Mouse (Mus musculus): Measurements from ENCODE around the gene Fgf8.

Gene Fgf8

GRCm38 (mm10) chr19:45748206-45748605 is 5.5 kb upstream of the Fgf8 start:
- DNase-seq: no peak

DNA sequence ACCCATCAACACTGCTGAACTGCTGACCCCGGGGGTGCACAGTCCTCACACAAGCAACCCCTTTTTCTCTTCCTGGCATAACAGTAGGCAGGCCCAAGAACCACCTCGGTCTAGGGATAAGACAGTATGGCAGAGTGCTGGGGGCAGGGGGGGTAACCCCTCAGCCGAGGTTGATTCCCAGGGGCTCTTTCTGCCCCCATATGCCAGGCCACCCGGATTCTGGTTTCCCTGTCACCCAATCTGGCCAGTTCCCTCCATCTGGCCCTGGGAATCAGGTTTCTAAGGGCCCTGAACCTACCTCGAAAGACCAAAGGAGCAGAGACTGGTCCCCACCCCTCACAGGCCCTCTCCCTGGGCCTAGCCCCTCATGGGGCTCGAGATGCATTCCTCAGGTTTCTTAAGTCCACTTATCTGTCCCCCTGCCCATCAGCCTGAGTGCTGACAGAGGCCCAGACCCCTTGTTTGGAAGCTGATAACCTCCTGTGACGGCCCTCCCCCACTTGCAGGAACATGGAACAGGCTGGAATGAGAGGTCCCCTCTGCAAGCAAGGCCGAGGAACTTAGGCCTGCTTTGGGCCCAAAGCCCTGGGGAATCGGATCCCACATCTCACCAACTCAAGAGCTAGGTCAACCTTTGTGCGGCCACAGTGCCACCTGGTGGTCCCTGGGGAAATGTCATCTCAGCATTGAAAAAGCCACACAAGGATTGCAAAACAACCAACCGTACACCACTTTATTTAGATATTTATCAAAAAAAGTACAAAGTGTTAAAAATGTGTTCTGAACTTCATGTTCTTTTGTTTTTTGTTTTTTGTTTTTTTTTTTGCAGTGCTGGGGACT is 4.5 kb upstream of the Fgf8 start:
- DNase-seq: peak; percentile 69

GRCm38 (mm10) chr19:45746153-45747020 is 3.7 kb upstream of the Fgf8 start:
- peak; percentile 56 for DNase-seq

DNA sequence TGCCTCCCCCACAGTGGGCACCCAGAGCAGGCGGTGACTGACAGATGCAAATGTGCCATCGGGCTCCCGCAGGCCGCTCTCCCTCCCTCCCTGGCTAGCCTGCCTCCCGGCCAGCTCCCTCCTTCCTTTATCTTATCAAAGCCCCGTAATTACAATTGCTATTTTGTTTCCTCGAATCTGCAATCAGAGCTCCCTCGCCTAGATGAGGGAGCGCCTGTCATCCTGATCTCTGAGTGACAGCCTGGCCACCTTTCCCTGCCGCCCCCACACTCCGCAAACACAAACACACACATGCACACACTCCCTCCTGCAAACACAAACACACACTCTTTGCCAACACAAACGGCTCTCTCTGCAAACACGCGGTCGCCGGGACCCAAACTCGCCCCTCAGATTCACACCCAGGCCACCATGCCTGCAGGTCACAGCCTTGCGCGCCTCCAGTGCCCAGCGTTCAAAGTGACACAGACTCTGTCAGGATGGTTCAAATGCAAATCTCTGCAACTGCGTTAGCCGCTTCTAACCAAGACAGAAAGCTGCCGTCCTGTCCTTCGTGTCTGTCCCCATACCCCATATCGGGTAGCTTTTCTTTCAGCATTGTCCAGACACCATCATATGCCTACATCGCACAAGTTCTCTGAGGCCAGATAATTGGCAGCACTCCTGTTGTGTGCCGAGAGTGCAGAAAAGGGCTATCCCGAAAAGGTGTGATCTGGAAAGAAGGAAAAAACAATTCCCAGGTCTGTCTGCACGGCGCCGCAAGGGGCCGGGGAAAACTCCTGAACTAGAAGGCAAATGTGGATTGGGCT is 2.8 kb upstream of the Fgf8 start:
- DNase-seq: no peak

DNA sequence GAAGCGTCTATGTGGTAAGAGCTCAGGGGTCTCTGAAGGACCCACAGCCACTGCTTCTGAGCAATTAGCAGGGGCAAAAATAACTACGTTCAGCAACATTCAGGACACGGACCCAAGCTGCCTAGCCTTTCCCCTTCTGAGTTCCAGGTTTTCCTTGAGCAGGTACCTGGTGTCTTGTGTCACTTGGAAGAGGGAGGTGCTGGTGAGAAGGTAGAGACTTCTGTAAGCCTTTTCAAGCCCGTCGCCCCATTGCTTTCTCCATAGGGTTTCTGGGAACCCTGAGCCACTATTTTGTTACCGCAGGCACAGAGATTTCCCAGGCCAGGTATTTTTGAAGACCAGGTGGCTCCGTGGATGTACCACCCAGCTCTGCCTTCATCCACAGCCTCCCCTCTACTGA is 904 bp upstream of the Fgf8 start:
- no peak for DNase-seq

GRCm38 (mm10) chr19:45742984-45743575 is 365 bp upstream of the Fgf8 start:
- no peak for DNase-seq

DNA sequence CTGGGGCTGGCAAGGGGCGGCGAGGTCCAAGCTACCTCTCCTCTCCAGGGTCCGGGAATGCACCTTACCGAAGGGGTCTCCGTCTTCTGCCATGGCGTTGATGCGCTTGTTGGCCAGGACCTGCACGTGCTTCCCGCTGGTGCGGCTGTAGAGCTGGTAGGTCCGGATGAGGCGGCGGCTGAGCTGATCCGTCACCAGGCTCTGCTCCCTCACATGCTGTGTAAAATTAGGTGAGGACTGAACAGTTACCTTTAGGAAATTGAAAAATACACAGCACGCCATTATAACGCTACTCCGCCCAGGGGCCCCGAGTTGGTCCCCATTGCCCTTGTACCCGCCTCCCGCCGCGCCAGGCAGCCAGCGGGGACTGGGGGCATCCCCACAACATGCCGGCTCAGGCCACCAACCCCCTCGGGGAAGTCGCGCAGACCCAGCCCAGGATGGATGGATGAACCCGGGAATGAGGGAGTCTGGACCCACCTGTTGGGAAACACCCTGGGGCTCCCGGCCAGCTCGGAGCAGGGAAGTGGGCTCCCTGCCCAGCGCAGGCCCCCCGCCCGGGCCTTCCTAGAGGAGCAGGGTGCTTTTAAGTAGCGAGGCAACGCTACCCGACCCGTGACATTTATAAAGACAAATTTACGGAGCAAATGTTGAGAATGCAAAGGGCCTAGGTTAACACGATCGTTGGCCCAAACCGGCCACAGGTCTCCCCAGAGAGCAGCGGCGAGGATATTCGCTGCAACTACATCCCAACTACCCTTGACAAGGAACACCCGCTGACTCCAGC is 1.1 kb downstream of the Fgf8 start:
- no peak for DNase-seq

DNA sequence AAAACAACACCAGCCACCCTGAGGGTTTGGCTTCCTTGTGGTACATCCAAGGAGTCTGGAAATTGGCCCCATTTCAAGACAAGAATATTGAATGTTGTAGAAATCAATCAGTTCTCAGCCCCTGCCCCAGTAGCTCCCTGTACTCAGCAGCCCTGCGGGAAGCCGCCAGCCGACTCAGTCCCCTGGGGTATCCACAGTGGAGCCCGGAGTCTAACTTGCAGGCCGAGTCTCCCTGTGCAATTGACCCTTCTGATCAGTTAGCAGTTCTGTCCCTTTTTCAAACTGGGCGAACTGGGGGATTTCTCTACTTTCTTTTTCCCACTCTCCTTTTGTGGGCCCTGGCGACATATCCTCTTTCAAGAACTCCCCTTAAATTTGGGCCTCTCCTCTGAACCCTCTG is 1.9 kb downstream of the Fgf8 start:
- DNase-seq: no peak

- no peak for DNase-seq
These were observed 2.5 kb downstream of the Fgf8 start for GRCm38 (mm10) chr19:45740233-45740632.

GRCm38 (mm10) chr19:45738521-45738920 is 4.2 kb downstream of the Fgf8 start:
- no peak for DNase-seq

DNA sequence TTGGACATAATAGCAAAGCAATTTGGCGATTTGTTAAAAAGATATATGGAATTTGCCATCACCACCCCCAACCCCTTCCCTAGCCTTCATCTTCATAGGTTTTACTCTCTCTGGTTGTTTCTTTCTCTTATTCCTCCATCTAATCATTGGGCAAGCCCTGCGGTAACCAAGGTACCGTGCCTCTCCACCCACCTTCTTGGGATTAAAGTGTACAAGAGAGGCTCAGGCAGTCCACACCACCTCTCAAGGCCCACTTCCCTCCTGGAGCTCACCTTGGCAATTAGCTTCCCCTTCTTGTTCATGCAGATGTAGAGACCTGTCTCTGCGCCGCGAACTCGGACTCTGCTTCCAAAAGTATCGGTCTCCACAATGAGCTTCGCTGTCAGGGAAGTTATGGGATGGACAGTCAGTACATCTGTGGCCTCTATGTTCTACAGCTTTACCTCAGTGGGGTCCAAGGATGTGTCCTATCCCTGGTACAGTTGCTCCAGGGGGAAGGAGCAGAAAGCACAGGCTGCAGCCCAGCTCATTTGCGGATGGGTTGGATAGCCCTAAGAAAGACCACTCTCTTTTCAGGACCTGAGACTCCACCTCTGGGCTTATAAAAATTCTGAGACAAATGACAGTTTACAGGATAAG is 4.8 kb downstream of the Fgf8 start:
- DNase-seq: no peak

- no peak for DNase-seq
These were observed 5.4 kb downstream of the Fgf8 start for GRCm38 (mm10) chr19:45737208-45737845.

DNA sequence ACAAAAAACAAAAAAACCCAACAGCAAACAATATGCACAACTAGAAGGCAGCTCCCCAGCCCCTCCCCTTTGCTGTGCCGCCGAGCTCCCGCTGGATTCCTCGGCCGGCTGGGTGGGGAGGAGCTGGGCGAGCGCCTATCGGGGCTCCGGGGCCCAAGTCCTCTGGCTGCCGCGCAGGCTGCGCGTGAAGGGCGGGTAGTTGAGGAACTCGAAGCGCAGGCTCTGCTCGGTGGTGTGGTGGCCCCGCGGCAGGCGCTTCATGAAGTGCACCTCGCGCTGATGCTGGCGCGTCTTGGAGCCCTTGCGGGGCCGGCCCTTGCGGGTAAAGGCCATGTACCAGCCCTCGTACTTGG is 5.9 kb downstream of the Fgf8 start:
- peak; percentile 52 for DNase-seq

DNA sequence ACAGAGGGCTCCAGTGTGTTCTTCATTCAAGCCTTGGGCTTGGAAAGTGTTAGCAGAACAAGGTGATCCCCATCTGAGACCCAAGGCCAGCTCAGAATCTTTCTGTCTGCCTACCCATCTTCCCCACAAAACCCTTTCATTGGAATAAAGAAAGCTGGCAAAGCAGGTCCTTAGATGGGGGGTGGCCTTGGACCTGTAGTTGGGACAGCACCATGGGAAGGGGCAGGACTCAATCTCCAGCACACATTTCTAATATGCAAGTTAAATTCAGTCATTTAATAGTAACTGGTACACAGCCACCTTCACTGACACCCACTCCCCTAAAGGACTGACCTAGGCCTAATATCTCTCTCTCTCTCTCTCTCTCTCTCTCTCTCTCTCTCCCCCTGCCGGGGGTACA is 6.5 kb downstream of the Fgf8 start:
- no peak for DNase-seq

DNA sequence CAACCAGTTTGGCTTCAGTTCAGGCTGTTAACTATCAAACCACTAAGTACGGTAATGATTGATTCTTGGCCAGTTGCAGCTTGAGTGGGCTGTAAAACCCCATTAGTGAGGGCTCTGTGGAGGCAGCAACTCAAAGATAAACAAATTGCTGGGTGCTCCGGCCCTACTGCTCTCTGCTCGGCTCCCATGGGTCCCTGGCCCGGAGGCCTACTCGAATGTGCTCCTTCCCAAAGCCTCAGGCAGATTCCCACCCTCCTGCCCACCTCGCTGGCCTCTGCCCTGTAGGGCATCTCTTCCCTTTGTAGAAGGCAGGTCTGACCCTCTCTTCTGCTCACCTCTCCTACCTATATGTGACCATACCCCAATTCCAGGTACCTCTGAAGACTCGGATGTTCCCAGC is 8.0 kb downstream of the Fgf8 start:
- DNase-seq: no peak

- DNase-seq: no peak
These were observed 8.5 kb downstream of the Fgf8 start for GRCm38 (mm10) chr19:45734191-45734590.

DNA sequence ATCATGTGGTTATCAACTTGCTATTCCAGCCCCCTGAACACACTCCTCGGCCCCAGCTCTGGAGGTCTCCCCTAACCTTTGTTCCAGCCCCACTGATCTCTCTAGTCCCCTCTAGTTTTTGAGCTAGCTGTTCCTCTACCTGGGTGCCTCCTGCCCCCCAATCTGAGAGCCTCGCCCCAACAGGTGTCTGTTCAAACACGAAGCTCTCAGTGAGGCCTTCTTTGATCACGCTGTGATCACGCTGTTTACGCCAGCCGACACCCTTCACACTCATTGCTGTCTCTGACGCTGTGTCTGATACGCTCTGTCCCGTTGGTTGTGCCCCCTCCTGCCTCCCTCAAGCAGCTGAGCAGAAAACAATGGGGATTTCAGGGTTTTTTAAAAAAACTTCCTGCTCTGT is 9.2 kb downstream of the Fgf8 start:
- no peak for DNase-seq

GRCm38 (mm10) chr19:45731658-45732057 is 11.1 kb downstream of the Fgf8 start:
- DNase-seq: no peak

GRCm38 (mm10) chr19:45730042-45730441 is 12.7 kb downstream of the Fgf8 start:
- no peak for DNase-seq

DNA sequence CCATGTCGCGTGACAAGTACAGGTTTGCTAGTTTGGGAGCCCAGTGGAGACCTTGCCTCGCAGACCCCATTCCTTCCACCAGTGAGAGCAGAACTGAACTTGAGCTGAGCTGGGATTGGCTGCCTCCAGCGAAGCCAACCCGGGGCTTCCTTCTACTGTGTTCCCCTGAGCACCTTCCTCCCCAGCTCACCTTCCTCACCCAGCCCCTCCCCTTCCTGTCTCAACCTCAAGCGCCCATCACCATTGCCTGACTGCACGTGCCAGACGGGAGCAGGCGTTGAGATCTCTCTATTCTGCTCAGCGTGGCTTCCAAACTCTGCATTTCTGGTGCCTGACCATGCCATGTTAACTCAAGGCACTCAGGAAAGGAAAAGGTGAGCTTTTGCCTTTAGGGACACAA is 15.5 kb downstream of the Fgf8 start:
- DNase-seq: no peak

GRCm38 (mm10) chr19:45725677-45726277 is 16.9 kb downstream of the Fgf8 start:
- DNase-seq: no peak
